Mouse (Mus musculus): ENCODE results near the gene Olfr694. TPM values are rescaled to one million over a fixed set of nuclear protein-coding genes. Genes with fewer than 3 reads are reported as not detected.

Gene Olfr694
- polyA plus RNA-seq (2012; rRNA removed) = not detected in 2 replicates

DNA sequence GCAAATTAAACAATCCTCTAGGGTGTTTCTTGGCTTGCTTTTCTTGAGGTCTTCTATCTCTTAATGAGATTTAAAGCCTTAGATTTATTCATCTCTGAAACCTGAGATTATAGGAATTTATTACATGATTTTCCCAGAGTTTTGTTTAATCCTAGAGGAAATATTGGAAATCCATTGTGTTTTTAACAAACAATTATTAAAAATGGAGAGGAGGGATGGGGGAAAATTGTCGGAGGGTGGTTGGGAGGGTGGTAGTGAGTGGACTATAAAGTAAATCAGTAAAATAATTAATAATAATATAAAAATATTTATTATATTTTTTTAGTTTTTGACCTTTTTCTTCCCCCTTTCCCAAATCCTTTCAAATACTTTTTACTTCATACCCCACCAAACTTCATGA, at the start of gene Olfr694:
Gene Olfr694 (minus strand): TSS at position 101 of the 400 bp plus-strand sequence.

DNA sequence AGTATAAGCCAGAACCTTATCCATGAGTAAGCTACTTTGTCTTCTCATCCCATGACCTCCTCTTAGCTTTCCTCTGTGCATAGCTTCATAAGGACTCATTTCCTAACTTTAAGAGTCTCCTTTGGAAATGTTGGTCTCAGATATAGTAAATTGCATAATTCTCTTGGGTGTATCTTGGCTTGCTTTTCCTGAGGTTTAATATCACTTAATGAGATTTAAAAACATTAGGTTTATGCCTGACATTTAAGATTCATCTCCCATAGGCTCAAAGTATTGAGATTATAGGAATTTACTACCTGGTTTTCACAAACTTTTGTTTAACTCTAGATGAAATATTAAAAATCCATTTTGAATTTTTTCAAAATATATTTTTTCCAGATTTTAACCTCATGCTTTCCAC, 24.7 kb upstream of the Olfr694 start, which contains the start of gene Olfr695:
Gene Olfr695 (minus strand): TSS at position 101 of the 400 bp plus-strand sequence.

DNA sequence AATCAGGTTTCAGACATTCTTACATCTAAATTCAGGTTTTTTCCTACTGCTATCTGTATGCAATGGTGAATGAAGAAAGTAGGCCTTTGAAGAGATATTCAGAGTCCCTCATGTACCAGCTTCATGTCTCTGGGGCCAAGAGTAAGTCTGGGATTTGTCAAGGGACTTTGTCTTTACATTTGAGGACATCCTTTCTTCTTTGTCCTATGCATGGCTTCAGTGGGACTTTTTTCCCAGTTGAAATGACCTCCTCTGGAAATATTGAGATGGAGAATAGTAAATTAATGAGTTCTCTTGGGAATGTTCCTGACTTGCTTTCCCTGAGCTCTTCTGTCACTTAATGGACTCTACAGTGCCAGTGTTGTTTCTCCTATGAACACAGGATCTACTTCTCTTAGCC, 11.1 kb downstream of the Olfr694 start, which contains the start of gene Olfr693:
Gene Olfr693 (minus strand): TSS at position 101 of the 400 bp plus-strand sequence.

Other genes starting within 250 kb of the Olfr694 start
- gene Olfr693, start 11.2 kb downstream of the Olfr694 start, polyA plus RNA-seq (2012; rRNA removed) = not detected in 2 replicates
- gene Olfr695, start 24.6 kb upstream of the Olfr694 start, polyA plus RNA-seq (2012; rRNA removed) = not detected in 2 replicates
- not detected in 2 replicates for gene Olfr697, start 50.6 kb upstream of the Olfr694 start, polyA plus RNA-seq (2012; rRNA removed)
- not detected in 2 replicates for gene Olfr698, start 63.6 kb upstream of the Olfr694 start, polyA plus RNA-seq (2012; rRNA removed)
- not detected in 2 replicates for gene Olfr699, start 101.4 kb upstream of the Olfr694 start, polyA plus RNA-seq (2012; rRNA removed)
- not detected in 2 replicates for gene Olfr700, start 117.0 kb upstream of the Olfr694 start, polyA plus RNA-seq (2012; rRNA removed)
- not detected in 2 replicates for gene Olfr701, start 122.3 kb upstream of the Olfr694 start, polyA plus RNA-seq (2012; rRNA removed)
- gene Olfr702, start 142.1 kb upstream of the Olfr694 start, polyA plus RNA-seq (2012; rRNA removed) = not detected in 2 replicates
- gene Olfr703, start 151.5 kb upstream of the Olfr694 start, polyA plus RNA-seq (2012; rRNA removed) = 0.05 TPM in 1 of 2 replicates, not detected in the other
- gene Olfr704, start 171.4 kb upstream of the Olfr694 start, polyA plus RNA-seq (2012; rRNA removed) = not detected in 2 replicates
- not detected in 2 replicates for gene Olfr705, start 185.1 kb upstream of the Olfr694 start, polyA plus RNA-seq (2012; rRNA removed)
- gene Olfr706, start 196.3 kb upstream of the Olfr694 start, polyA plus RNA-seq (2012; rRNA removed) = not detected in 2 replicates
- not detected in 2 replicates for gene Olfr707, start 209.4 kb upstream of the Olfr694 start, polyA plus RNA-seq (2012; rRNA removed)
- gene Olfr1532-ps1, start 216.2 kb upstream of the Olfr694 start, polyA plus RNA-seq (2012; rRNA removed) = not detected in 2 replicates
- not detected in 2 replicates for gene Olfr709-ps1, start 240.4 kb upstream of the Olfr694 start, polyA plus RNA-seq (2012; rRNA removed)

All from central nervous system, embryonic 18 days (tissue).